Mouse (Mus musculus): ENCODE results near the gene Dlx5.

DNA sequence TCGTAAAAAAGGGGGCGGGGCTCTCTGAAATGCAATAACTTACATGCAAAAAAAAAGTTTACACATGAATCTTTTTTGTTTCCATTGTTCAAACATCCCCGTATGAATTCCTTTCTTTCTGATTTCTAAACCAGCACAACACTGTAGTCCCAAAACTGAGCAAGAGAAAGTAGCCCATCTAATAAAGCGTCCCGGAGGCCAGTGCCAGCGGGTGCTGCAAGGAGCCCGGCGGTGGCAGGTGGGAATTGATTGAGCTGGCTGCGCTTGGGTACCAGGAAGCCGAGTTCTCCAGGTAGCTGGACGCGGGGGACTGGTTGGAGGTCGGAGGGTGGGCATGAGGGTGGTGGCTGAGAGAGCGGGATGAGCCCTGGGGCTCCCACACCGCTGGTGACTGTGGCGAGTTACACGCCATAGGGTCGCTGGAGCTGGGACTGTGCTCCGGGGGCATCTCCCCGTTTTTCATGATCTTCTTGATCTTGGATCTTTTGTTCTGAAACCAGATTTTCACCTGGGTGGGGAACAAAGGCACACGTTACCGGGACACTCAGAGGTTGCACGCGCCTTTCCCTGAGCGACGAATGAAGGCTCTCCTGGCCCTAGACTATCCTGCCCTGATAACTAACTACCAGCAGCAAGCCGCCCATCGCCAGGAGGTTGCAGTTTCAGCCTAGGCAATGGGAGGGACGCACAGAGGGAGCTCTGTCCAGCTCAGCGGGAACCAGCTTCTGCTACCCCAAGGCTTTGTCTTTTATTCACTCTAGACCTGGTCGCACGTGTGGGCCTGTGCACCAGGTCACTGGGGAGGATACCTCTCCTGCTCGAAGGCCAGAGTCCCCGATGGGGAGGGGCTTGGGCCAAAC, 3.7 kb downstream of the Dlx5 start:
- TF ChIP-seq MYOD1 (IDR thresholded peaks at IDR 0.05; ENCODE audit: control insufficient read depth in 1 of 3, insufficient read length in 2 of 3, low read depth in 2 of 3), result no peak
- no peak for TF ChIP-seq TCF3 (IDR thresholded peaks at IDR 0.05; ENCODE audit: insufficient read length, low read depth)
- no peak for TF ChIP-seq E2F4 (IDR thresholded peaks at IDR 0.05; ENCODE audit: insufficient read depth)
- TF ChIP-seq USF1 (IDR thresholded peaks at IDR 0.05; ENCODE audit: low read depth), result no peak

Measured in myocyte (in vitro differentiated cells).